Mouse (Mus musculus) spleen, adult 2 months (tissue): ENCODE measurements around the gene Lrmda. TPM values are rescaled to one million over a fixed set of nuclear protein-coding genes. Genes with fewer than 3 reads are reported as not detected.

Source experiments
- DNase-seq, 2 experiments: peaks; one replicate each; pipeline versions ENCODE4 v3.0.0 to v3.0.0-alpha.2; 2012 to 2021; ENCODE audit warnings: low spot score in 2 of 2, low read depth in 1 of 2
- H3K27ac ChIP-seq: fragments of 200-500 bp; 2 replicates; pipeline ENCODE4 v1.5.1; 2012; ENCODE audit warnings: low read length, inconsistent platforms; ENCODE audit not compliant: insufficient read depth
- H3K27me3 ChIP-seq: fragments of 200-500 bp; 2 replicates; pipeline ENCODE4 v1.6.1; 2012; ENCODE audit warnings: mild to moderate bottlenecking, moderate library complexity, low read length, inconsistent platforms; ENCODE audit not compliant: control insufficient read depth, insufficient read depth
- H3K36me3 ChIP-seq: fragments of 200-500 bp; 2 replicates; pipeline ENCODE4 v1.6.1; 2012; ENCODE audit warnings: mild to moderate bottlenecking, low read length, inconsistent platforms; ENCODE audit not compliant: control insufficient read depth, insufficient read depth
- H3K4me1 ChIP-seq: fragments of 200-500 bp; 2 replicates; pipeline ENCODE4 v1.6.1; 2011; ENCODE audit warnings: inconsistent platforms; ENCODE audit not compliant: control insufficient read depth, insufficient read depth, insufficient read length
- H3K4me3 ChIP-seq: fragments of 200-500 bp; 2 replicates; pipeline ENCODE4 v1.5.1; 2011; ENCODE audit warnings: mild to moderate bottlenecking, inconsistent platforms; ENCODE audit not compliant: insufficient read depth, insufficient read length; ENCODE audit errors: extremely low read depth
- CTCF ChIP-seq: fragments of 200-500 bp; IDR thresholded peaks from 2 replicates; pipeline ENCODE4 v1.5.1; 2011; ENCODE audit warnings: mild to moderate bottlenecking, inconsistent platforms; ENCODE audit not compliant: insufficient read depth, insufficient read length, insufficient replicate concordance; ENCODE audit errors: extremely low read depth
- POLR2A ChIP-seq: fragments of 200-500 bp; IDR thresholded peaks from 2 replicates; pipeline ENCODE4 v1.6.1; 2011; ENCODE audit warnings: low read depth, low read length, inconsistent platforms
- WGBS: fragments of 180-500 bp; shearing (Covaris S2); methylation state at CpG from one replicate; pipeline ENCODE4 v1.1.7; 2018; 5-methylcytosine and 5-hydroxymethylcytosine counted together
- polyA plus RNA-seq: library from polyadenylated mRNA; depleted of rRNA; stranded (reverse); fragments of >200 nt; gene quantifications from 2 replicates; pipeline ENCODE4 v1.2.3, GENCODE M21; 2012

The Lrmda gene
- polyA plus RNA-seq, 1 experiment = 0.37 TPM

DNA sequence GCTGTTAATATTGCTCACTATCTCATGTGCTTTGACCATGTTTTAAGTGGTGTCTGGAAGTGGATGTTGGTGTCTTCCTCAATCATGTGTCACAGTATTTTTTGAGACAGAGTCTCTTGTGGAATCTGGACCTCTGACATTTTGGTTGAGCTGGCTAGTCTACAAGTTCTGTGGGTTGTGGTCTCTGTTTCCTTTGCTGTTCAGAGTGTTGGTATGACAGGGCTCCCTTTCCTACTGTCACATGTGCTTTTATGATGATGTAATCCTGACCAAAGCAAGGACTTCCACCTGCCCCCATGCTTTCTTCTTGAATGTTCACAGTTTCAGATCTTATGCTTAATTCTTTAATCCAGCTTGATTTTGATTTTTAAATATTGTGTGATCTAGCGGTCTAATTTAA is 879.8 kb downstream of the Lrmda start:
- Histone ChIP-seq H3K27ac (no peak overlapping the region), H3K4me3 (no peak overlapping the region), H3K27me3 (no peaks in the 10 kb centered on the region), H3K36me3 (no peaks in the 10 kb centered on the region), H3K4me1 (no peaks in the 10 kb centered on the region)
- no peak for DNase-seq
- TF ChIP-seq POLR2A (no peak), CTCF (no peak)
- WGBS = 96% methylated on average over 1 of the region's 1 CpGs

DNA sequence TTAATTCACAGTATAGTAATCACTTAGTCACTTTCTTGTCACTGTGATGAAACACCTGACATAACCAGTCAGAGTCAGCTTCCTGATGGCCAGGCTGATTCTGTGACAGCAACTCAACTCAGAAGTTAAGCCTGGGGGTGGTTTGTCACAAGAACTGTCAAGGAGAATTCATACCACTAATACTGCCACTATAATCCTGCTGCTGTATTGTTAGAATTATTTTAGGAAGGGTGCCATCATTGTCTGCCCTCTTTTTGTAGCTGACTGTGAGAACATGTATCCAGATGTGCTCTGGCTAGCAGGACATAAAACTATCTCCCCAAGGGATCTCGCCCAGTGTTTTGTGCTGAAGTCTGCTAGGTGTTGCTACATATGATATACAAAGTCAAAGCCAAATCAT is 882.6 kb downstream of the Lrmda start:
- TF ChIP-seq CTCF (no peak), POLR2A (no peak)
- H3K27ac ChIP-seq = no peak overlapping the region
- no peak for DNase-seq
- 98% methylated on average over 1 of the region's 1 CpGs for WGBS
- H3K4me1 ChIP-seq = no peaks in the 10 kb centered on the region
- no peak overlapping the region for H3K4me3 ChIP-seq
- no peaks in the 10 kb centered on the region for H3K27me3 ChIP-seq
- no peaks in the 10 kb centered on the region for H3K36me3 ChIP-seq

DNA sequence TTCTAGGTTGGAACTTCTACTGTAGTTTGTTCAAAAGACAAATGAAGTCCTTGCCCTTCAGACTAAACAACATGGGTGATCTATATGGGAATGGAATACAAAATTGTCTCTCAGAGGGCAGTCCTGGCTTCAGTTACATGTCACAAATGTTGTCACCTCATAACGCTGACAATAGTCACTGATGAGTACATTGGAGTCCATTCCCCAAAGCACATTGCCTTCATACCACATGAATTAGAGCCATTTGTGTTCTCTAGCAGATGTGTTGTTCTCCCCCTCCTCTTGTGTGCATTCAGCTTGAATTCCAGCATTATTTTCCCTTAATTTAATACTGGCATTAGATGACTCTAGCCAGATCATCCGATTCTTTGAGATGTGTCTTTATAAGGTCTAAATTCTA is 883.4 kb downstream of the Lrmda start:
- Histone ChIP-seq H3K36me3 (no peaks in the 10 kb centered on the region), H3K4me1 (no peaks in the 10 kb centered on the region), H3K27ac (no peak overlapping the region), H3K4me3 (no peak overlapping the region), H3K27me3 (no peaks in the 10 kb centered on the region)
- no peak for DNase-seq
- 94% methylated on average over 2 of the region's 2 CpGs for whole genome bisulfite sequencing
- no peak for TF ChIP-seq CTCF
- TF ChIP-seq POLR2A = no peak

DNA sequence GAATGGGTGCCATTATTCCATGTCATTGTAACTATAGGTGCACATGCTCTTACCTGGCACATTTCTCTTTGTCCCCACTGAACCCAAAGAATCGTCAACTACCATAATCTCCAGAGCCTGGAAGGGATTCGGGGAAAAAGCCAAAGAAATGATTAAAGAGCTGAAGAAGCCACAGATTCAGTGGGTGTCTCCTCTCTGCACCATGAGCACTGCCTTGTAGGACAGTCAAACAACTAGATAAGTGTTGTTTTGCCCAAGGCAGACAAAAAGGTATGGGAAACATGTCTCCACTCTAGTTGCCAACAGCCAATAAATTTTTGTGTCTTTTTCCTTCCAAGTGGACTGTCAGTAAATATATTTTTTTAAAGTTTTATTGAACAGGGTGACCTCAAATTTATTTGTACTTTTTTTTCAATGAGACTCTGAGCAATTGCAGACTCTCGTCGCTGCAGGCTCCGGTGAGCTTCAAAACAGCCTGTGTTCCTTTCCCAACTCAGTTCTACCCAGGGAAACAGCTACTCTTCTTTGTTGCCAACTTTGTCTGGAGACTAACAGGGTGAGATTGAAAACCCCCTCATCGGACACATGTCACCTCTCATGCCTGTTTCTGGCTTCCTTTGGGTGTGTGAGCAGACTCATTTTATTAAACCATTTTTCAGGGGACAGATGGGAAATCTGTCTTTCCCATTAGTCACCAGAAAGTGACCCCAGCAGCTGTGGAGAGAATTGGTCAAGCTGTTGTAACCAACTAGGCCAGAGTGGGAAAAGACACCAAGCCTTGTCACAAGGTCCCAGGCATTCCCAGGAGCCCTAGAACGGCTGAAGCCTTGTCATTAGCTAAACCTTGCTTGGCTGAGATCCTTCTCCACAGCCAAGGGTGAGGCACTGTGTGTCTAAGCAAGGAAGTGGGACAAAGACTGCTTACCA is 886.5 kb downstream of the Lrmda start:
- no peaks in the 10 kb centered on the region for H3K27me3 ChIP-seq
- no peak for DNase-seq
- WGBS = 85% methylated on average over 7 of the region's 7 CpGs

DNA sequence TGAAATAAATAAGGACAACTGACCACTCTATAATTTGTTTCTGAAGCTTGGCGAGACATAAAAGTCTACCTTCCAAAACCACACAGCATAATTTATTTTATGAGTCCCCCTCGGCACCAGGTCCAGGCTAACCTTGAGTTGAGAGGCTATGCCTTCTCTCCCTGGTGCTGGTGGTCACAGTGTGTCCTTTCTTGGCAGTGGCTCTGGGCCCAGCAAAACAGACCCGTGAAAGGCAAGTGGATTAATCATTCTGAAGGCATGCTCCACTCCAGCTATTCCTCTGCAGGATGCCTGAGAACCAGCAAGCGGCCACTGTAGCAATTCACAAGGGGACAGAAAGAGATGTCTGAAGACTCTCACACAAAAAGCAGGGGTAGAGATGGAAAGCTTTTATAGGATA is 887.2 kb downstream of the Lrmda start:
- 75% methylated on average over 4 of the region's 4 CpGs for WGBS
- no peak for DNase-seq

More for the DNA sequence above, 886.5 kb downstream of the Lrmda start:
- no peak overlapping the region for H3K4me3 ChIP-seq
- no peak overlapping the region for H3K27ac ChIP-seq
- TF ChIP-seq CTCF (no peak), POLR2A (no peak)
- no peaks in the 10 kb centered on the region for H3K4me1 ChIP-seq
- H3K36me3 ChIP-seq = no peaks in the 10 kb centered on the region

DNA sequence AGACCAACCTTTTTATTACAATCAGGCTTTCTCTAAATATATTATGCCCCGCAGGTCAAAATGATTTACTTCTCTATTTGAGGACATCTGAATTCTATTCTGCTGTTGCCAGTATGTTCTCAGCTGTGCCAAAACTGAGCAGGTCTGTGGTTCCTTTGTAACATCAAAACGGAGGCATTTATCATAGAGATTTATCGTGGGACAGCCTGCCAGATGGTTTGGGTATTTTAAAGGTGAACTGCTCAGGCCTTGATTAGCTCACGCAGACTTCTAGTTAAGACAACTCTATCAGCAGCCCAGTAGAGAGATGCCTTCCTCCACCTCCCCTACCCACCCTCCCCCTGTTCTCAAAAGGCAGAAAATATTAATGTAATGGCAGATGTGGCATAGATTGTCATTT is 887.7 kb downstream of the Lrmda start:
- TF ChIP-seq CTCF (no peak), POLR2A (no peak)
- Histone ChIP-seq H3K4me1 (no peaks in the 10 kb centered on the region), H3K4me3 (no peak overlapping the region), H3K27ac (no peak overlapping the region), H3K27me3 (no peaks in the 10 kb centered on the region), H3K36me3 (no peaks in the 10 kb centered on the region)
- WGBS = 61% methylated on average over 4 of the region's 4 CpGs
- DNase-seq = no peak

More for the DNA sequence above, 887.2 kb downstream of the Lrmda start:
- Histone ChIP-seq H3K4me1 (no peaks in the 10 kb centered on the region), H3K4me3 (no peak overlapping the region), H3K27me3 (no peaks in the 10 kb centered on the region), H3K27ac (no peak overlapping the region), H3K36me3 (no peaks in the 10 kb centered on the region)
- no peak for TF ChIP-seq POLR2A
- TF ChIP-seq CTCF = no peak

DNA sequence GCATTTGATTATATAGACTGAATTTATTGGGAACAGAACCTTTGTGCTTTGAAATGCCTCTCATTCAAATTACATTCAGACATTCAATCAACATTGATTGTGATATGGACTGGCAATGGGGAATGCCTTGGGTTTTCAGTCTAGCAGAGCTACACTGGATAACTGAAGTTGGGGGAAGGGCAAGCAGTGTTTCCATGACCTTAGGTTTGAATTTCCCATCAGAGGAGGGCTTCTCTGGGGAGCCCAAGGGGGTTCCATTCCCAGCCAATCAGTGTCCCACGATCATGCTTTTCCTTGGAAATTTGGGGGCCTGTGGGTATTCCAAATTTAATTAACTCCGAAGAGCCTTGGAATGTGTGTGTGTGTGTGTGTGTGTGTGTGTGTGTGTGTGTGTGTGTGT is 888.5 kb downstream of the Lrmda start:
- TF ChIP-seq CTCF = no peak
- TF ChIP-seq POLR2A = no peak
- WGBS = 85% methylated on average over 2 of the region's 2 CpGs
- no peak overlapping the region for H3K27ac ChIP-seq
- no peak overlapping the region for H3K4me3 ChIP-seq
- DNase-seq = no peak
- no peaks in the 10 kb centered on the region for H3K4me1 ChIP-seq
- H3K36me3 ChIP-seq = no peaks in the 10 kb centered on the region
- H3K27me3 ChIP-seq = no peaks in the 10 kb centered on the region
